Mouse (Mus musculus) ES-Bruce4 (cell line): ENCODE results near the gene Gm7544. TPM values are rescaled to one million over a fixed set of nuclear protein-coding genes. Genes with fewer than 3 reads are reported as not detected.
"Not testable (repeated sequence)": the region's sequence is repeated elsewhere in the genome, so short reads cannot be mapped to it uniquely, and the experiment has no call there.

Source experiments
- H3K27ac ChIP-seq: 2 replicates; pipeline ENCODE4 v1.5.1; 2012; ENCODE audit warnings: low read length, inconsistent platforms; ENCODE audit not compliant: insufficient read depth
- H3K27me3 ChIP-seq: 2 replicates; pipeline ENCODE4 v1.6.1; 2012; ENCODE audit warnings: mild to moderate bottlenecking, low read length, inconsistent platforms; ENCODE audit not compliant: control insufficient read depth, poor library complexity, insufficient read depth, severe bottlenecking
- H3K36me3 ChIP-seq: 2 replicates; pipeline ENCODE4 v1.6.1; 2012; ENCODE audit warnings: inconsistent platforms, mild to moderate bottlenecking, low read length, moderate library complexity; ENCODE audit not compliant: control insufficient read depth, poor library complexity, insufficient read depth, severe bottlenecking
- H3K4me1 ChIP-seq: one replicate; pipeline ENCODE4 v1.8.1; 2011; ENCODE audit warnings: low read length; ENCODE audit not compliant: control insufficient read depth, insufficient read depth
- H3K4me3 ChIP-seq: 2 replicates; pipeline ENCODE4 v1.5.1; 2011; ENCODE audit warnings: low read depth, mild to moderate bottlenecking, low read length
- H3K9ac ChIP-seq: 2 replicates; pipeline ENCODE4 v1.6.1; 2012; ENCODE audit warnings: low read depth, mild to moderate bottlenecking, inconsistent platforms; ENCODE audit not compliant: poor library complexity, severe bottlenecking
- H3K9me3 ChIP-seq: replicated peaks from 2 replicates; pipeline ENCODE4 v1.6.1; 2012; ENCODE audit warnings: mild to moderate bottlenecking, low read length, inconsistent platforms; ENCODE audit not compliant: control insufficient read depth, poor library complexity, insufficient read depth, severe bottlenecking
- CTCF ChIP-seq: IDR thresholded peaks from one replicate; pipeline ENCODE4 v1.8.1; 2011; ENCODE audit warnings: low read depth, low read length
- EP300 ChIP-seq: IDR thresholded peaks from 2 replicates; pipeline ENCODE4 v1.6.1; 2011; ENCODE audit warnings: low read depth, low read length; ENCODE audit not compliant: insufficient read depth
- POLR2A ChIP-seq: IDR thresholded peaks from one replicate; pipeline ENCODE4 v1.8.1; 2011; ENCODE audit warnings: low read length; ENCODE audit not compliant: insufficient read depth
- polyA plus RNA-seq: library from polyadenylated mRNA; stranded (reverse); fragments of >200 nt; gene quantifications from 2 replicates; pipeline ENCODE4 v1.2.4, GENCODE M21; 2011; ENCODE audit warnings: low read depth; ENCODE audit not compliant: missing spikeins, insufficient read depth, insufficient read length

The Gm7544 gene
- polyA plus RNA-seq, 1 experiment, result not detected

DNA sequence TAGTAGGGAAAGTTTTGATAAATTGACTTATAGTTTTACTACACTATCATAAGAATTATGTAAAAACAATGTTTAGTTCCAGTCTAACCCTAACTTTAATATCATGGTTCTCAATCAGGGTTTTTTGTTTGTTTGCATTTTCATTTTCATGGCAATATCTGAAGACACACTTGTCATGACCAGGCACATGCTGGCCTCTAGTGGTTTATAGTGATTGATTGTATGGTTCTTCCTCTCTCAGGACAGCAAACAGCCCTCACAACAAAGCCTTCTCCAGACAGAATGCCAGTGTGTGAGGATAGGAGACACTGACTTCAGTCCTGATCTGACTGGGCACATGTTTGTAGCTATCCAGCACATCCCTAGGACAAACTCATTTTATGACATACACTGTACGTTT, 17.4 kb upstream of the Gm7544 start:
- H3K27me3 ChIP-seq, result no peaks in the 10 kb centered on the region
- no peaks in the 10 kb centered on the region for H3K9me3 ChIP-seq
- no peaks in the 10 kb centered on the region for H3K4me1 ChIP-seq
- no peaks in the 10 kb centered on the region for H3K36me3 ChIP-seq
- no peak for TF ChIP-seq POLR2A
- TF ChIP-seq CTCF, result no peak
- no peak for TF ChIP-seq EP300
- H3K9ac ChIP-seq, result no peak overlapping the region
- no peak overlapping the region for H3K27ac ChIP-seq
- no peak overlapping the region for H3K4me3 ChIP-seq

DNA sequence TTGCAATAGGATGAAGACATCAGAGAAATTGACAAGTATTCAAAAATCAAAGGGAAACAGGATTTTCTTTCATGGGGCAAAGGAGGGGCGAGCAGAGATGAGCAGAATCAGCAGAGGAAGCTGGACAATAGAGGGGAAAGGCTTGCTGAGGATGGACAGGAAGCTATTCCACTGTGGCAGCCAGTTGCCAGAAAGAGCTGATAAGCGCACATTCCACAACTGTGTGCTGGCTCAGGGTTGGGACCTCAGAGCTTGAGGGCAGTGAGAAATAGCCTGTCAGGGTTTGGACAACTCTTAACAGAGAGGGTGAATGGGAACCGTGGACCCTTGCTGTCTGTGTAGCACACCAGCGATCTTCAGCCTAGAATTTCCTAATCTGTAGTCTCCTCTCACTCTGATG, 16.2 kb upstream of the Gm7544 start:
- no peaks in the 10 kb centered on the region for H3K4me1 ChIP-seq
- H3K4me3 ChIP-seq, result no peak overlapping the region
- H3K36me3 ChIP-seq, result no peaks in the 10 kb centered on the region
- no peak overlapping the region for H3K27ac ChIP-seq
- no peak for TF ChIP-seq CTCF
- H3K9ac ChIP-seq, result no peak overlapping the region
- no peaks in the 10 kb centered on the region for H3K9me3 ChIP-seq
- H3K27me3 ChIP-seq, result no peaks in the 10 kb centered on the region

DNA sequence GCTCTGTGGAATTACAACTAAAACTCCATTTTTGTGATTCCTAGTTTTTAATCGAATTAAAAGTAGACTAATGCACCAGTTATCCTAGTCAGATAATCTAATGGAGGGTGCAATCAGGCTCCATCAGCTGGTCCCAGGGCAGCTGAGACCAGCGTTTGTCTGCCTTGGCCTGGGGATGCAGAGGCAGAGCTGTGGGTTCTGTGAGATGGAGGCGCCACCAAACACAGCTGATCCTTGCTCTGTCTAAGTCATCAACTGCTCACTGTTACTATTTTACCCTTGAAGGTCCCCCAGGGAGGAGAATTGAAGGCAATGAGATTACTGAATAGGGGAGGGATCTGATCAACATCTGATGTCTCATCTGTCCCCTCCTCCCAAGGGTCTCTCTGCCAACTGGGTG, 10.6 kb upstream of the Gm7544 start:
- Histone ChIP-seq H3K9ac (no peak overlapping the region), H3K4me3 (no peak overlapping the region), H3K36me3 (no peaks in the 10 kb centered on the region), H3K9me3 (0 out of 2 replicates have a peak, but pooled peaks cover 3% of the 10 kb centered on the region), H3K4me1 (no peaks in the 10 kb centered on the region), H3K27me3 (no peaks in the 10 kb centered on the region), H3K27ac (no peak overlapping the region)
- TF ChIP-seq POLR2A (no peak), EP300 (no peak), CTCF (no peak)

DNA sequence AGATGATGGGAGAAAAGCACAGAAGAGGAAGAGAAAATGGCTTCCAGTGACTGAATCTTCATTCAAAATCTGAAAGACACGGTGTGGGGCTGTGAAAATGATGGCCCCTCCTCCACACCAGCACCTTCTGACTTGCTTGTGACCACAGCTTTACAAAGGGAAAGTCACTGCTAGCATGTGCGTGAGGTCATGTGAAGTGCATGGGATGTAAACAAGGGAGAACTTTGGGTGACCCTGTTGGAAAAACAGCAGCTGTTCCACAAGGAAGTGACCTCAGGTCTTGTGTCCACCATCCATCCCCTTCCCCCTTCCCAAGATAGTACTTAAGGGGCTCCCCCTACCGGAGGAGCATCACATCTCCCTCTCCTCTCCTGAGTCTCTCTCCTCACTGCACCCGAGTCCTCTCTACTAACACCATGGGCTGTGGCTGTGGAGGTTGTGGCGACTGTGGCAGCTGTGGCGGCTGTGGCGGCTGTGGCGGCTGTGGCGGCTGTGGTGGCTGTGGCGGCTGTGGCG, 4.1 kb upstream of the Gm7544 start, which contains the start of gene Gm47955:
TSS of gene Gm47955 (plus strand) at position 417 of the 516 bp plus-strand sequence.
- TF ChIP-seq EP300 (peak; percentile 70; the same call in 1 of the 2 replicates), POLR2A (no peak), CTCF (peak; percentile 26)
- Histone ChIP-seq H3K9ac (no peak within 1 kb of the TSS), H3K4me3 (peak within 1 kb of the TSS; percentile 73), H3K27ac (no peak within 1 kb of the TSS), H3K27me3 (no peaks in the 10 kb centered on the region), H3K4me1 (no peaks in the 10 kb centered on the region), H3K9me3 (0 out of 2 replicates have a peak, but pooled peaks cover 3% of the 10 kb centered on the region), H3K36me3 (no peaks in the 10 kb centered on the region)

DNA sequence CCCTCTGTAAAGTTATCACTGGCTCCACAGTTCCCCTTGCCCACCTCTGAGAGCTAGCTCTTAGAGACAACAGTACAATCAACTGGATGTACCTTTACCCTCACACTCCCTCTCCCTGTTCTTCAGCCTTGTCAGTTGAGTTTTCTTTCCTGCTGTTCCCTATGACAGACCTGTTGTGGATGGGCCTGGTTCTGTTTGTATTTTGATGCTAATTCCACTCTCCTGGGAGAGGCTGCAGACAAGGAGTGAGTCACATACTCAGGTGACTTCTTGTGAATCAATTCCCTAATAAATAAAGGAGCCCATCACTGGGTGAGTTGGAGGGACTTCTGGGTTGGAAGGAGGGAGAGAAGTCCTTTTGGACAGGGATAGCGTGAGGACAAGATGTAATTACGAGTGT, 7.2 kb downstream of the Gm7544 start:
- no peaks in the 10 kb centered on the region for H3K27me3 ChIP-seq
- peaks cover 2% of the 10 kb centered on the region for H3K4me1 ChIP-seq
- H3K9me3 ChIP-seq, result no peaks in the 10 kb centered on the region; the same call in 1 of the 2 replicates
- no peak overlapping the region; the same call in 1 of the 2 replicates for H3K27ac ChIP-seq
- TF ChIP-seq EP300 (no peak), POLR2A (no peak), CTCF (no peak)
- H3K4me3 ChIP-seq, result no peak overlapping the region
- no peaks in the 10 kb centered on the region for H3K36me3 ChIP-seq
- no peak overlapping the region for H3K9ac ChIP-seq

DNA sequence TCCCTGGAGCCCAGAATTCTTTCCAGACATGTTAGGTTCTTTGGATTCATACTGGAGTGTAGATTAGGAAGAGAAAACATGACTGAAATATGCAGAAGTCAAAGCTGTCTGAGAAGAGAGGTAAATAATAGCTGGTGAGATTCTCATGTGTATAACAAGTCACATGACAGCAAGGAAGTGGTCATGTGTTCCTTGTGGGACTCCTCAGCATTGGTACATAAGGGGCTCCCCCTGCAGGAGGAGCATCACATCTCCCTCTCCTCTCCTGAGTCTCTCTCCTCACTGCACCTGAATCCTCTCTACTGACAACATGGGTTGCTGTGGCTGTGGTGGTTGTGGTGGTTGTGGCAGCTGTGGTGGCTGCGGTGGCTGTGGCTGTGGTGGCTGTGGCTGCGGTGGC, 9.8 kb downstream of the Gm7544 start:
- not testable (repeated sequence) for H3K9ac ChIP-seq, H3K27me3 ChIP-seq, H3K27ac ChIP-seq, H3K9me3 ChIP-seq, H3K4me3 ChIP-seq, H3K4me1 ChIP-seq, H3K36me3 ChIP-seq

DNA sequence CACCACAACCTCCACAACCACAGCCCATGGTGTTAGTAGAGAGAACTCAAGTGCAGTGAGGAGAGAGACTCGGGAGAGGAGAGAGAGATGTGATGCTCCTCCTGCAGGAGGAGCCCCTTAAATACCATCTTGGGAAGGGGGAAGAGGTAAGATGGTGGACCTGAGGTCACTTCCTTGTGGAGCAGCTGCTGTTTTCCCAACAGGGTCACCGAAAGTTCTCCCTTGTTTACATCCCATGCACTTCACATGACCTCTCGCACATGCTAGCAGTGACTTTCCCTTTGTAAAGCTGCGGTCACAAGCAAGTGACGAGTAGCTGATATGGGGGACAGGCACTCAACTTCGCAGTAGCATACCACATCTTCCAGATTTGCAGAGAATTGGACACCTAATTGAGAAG, 12.5 kb downstream of the Gm7544 start, which contains the start of gene A030003K21Rik:
TSS of gene A030003K21Rik (minus strand) at position 94 of the 400 bp plus-strand sequence.
- not testable (repeated sequence) for H3K27me3 ChIP-seq, H3K4me3 ChIP-seq, H3K36me3 ChIP-seq, H3K27ac ChIP-seq, H3K9ac ChIP-seq, H3K4me1 ChIP-seq
- H3K9me3 ChIP-seq, result peaks cover 27% of the 10 kb centered on the region

DNA sequence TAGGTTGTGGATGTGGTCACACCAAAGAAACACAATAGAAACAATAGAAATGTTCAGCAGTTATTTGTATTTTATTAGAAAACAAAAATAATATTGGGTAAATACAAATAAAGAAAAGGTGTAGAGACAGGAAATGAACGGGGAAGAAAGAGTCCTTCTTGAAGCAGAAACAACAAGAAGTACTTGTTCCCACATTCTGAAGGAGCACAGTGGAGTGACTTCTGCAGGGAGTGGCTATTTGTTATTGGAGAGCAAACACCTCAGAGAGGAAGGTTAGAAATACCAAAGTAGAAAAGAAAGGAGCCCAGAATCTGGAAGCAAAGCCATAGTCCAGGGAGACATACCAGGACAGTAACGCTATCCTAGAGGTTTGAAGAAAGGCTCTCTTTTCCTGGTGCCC, 13.3 kb downstream of the Gm7544 start:
- peaks cover 27% of the 10 kb centered on the region for H3K9me3 ChIP-seq
- not testable (repeated sequence) for H3K4me1 ChIP-seq, H3K27me3 ChIP-seq, H3K4me3 ChIP-seq, H3K9ac ChIP-seq, H3K27ac ChIP-seq, H3K36me3 ChIP-seq
